Mouse (Mus musculus): ENCODE measurements at regions not wholly inside any gene's neighbourhood (a gene's known extent, or its start where the extent isn't known, plus 50 kb on each side); places are given as distances from the start of the nearest gene placed in this dataset.

GRCm38 (mm10) chr7:136844282-136844681 lies 50.1 kb upstream of the Mgmt start:
- H3K9me3 ChIP-seq (ENCODE audit: control insufficient read depth, low read length), result no peaks in the 10 kb centered on the region
- no peak overlapping the region for H3K4me3 ChIP-seq (ENCODE audit: control insufficient read depth in 1 of 2, insufficient read depth in 1 of 2, low read depth in 1 of 2, low read length in 2 of 2)
- no peak overlapping the region for H3K9ac ChIP-seq (ENCODE audit: low read length)
- 18% methylated on average over 5 of the region's 5 CpGs for WGBS
- H3K4me1 ChIP-seq (ENCODE audit: control insufficient read depth in 2 of 2, insufficient read depth in 2 of 2, low read length in 2 of 2), result peaks cover 8 to 14% of the 10 kb centered on the region in 2 experiments
- ATAC-seq (ENCODE audit: insufficient number of reproducible peaks, insufficient read depth, low FRiP score, low read depth), result no peak
- H3K36me3 ChIP-seq (ENCODE audit: control insufficient read depth, insufficient read depth, low read length), result no peaks in the 10 kb centered on the region
- H3K27ac ChIP-seq (replicated peaks in 1 of 2; ENCODE audit: control insufficient read depth in 1 of 2, insufficient read depth in 1 of 2, low read depth in 2 of 2, low read length in 2 of 2), result 0 out of 4 replicates have a peak overlapping the region, but pooled peaks of 1 of the 2 experiments have one; percentile 30
- H3K27me3 ChIP-seq (ENCODE audit: control insufficient read depth, insufficient read depth, low read length), result no peaks in the 10 kb centered on the region
- no peak overlapping the region for H3K4me2 ChIP-seq (ENCODE audit: low read length)

Measured in heart, embryonic 14.5 days (tissue).